Mouse (Mus musculus) c-Kit-positive CD71-negative TER-119-negative erythroid progenitor cells, embryonic 14.5 days (primary cell): ENCODE data around the gene Gm9611.
"Not testable (repeated sequence)": the region's sequence is repeated elsewhere in the genome, so short reads cannot be mapped to it uniquely, and the experiment has no call there.

Experiments used
- DNase-seq: peaks from one replicate; pipeline ENCODE4 v3.0.0-alpha.2; 2013; ENCODE audit warnings: low read depth

The Gm9611 gene

GRCm38 (mm10) chr14:42297258-42297657, at the start of gene Gm9611:
TSS of gene Gm9611 (minus strand) at chr14:42297358.
- not testable (repeated sequence) for DNase-seq

- not testable (repeated sequence) for DNase-seq
Observed at GRCm38 (mm10) chr14:42309910-42310309, 12.8 kb upstream of the Gm9611 start, which contains the start of gene Gm7995. TSS of gene Gm7995 (plus strand) at chr14:42310210.

GRCm38 (mm10) chr14:42259948-42260347, 37.2 kb downstream of the Gm9611 start, which contains the start of gene Gm17026:
TSS of gene Gm17026 (minus strand) at chr14:42260048.
- not testable (repeated sequence) for DNase-seq
